In the genomic region with DNA sequence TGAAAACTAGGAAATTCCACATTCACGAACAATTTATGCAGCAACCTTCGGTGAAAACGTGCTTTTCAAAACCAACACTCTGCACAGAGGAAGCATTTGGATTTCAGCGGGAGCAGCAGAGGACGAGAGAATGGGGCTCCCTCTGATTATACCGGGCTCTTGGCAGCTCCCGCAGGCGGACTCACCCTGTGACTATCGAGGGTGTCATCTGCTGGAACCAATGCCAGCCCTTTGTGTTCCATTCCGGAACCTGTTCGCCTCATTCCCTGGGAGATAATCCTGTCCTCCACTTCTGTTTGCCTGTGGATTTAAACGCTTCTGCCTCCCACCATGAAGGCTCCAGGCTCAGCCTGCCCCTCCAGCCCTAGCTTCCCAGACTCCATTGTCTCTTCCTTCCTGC, we compare ENCODE assay signal across 17 mouse cellular contexts.
"Had no signal": no experiment of that assay in that cellular context is flagged by ENCODE, and none has a peak within 500 bp of the region (broad histone marks: within the 10 kb centered on the region; RNA-seq: fewer than 3 reads in every experiment).

No protein-coding gene starts in this region.

- H3K9ac ChIP-seq: kidney, embryonic 15.5 days; limb, embryonic 15.5 days; liver, embryonic 12.5 days; lung, embryonic 15.5 days; neural tube, embryonic 12.5 days; stomach, embryonic 15.5 days had no signal

- H3K4me1 ChIP-seq: kidney, embryonic 15.5 days; limb, embryonic 15.5 days; liver, embryonic 12.5 days; lung, embryonic 15.5 days; neural tube, embryonic 12.5 days; stomach, embryonic 15.5 days had no signal

- DNase-seq: kidney, adult 2 months; kidney, postnatal 14 days; layer of hippocampus, postnatal 36 days; lung, postnatal 14 days; retina, postnatal 1 day; right cerebral cortex, postnatal 14 days; thymus, adult 2 months; thymus, postnatal 25 days had no signal

- H3K36me3 ChIP-seq: kidney, embryonic 15.5 days; limb, embryonic 15.5 days; liver, embryonic 12.5 days; lung, embryonic 15.5 days; neural tube, embryonic 12.5 days; stomach, embryonic 15.5 days had no signal

- ATAC-seq: liver, embryonic 12.5 days had no signal

- H3K4me3 ChIP-seq: kidney, embryonic 15.5 days; limb, embryonic 15.5 days; liver, embryonic 12.5 days; lung, embryonic 15.5 days; megakaryocyte, embryonic 14.5 days; neural tube, embryonic 12.5 days; stomach, embryonic 15.5 days had no signal

- H3K27ac ChIP-seq: kidney, embryonic 15.5 days; limb, embryonic 15.5 days; liver, embryonic 12.5 days; lung, embryonic 15.5 days; macrophage; neural tube, embryonic 12.5 days; stomach, embryonic 15.5 days had no signal

- H3K4me2 ChIP-seq: kidney, embryonic 15.5 days; limb, embryonic 15.5 days; liver, embryonic 12.5 days; lung, embryonic 15.5 days; midbrain, embryonic 11.5 days; neural tube, embryonic 12.5 days; stomach, embryonic 15.5 days had no signal

- H3K27me3 ChIP-seq: kidney, embryonic 15.5 days; liver, embryonic 12.5 days; lung, embryonic 15.5 days; megakaryocyte, embryonic 14.5 days; neural tube, embryonic 12.5 days; stomach, embryonic 15.5 days had no signal

- H3K9me3 ChIP-seq: kidney, embryonic 15.5 days; limb, embryonic 15.5 days; liver, embryonic 12.5 days; lung, embryonic 15.5 days; megakaryocyte, embryonic 14.5 days; neural tube, embryonic 12.5 days; stomach, embryonic 15.5 days had no signal
